Mouse (Mus musculus) layer of hippocampus, adult 11-12 months (tissue): ENCODE measurements around the gene Zbtb38.
A peak's percentile ranks its signal among the peaks of the same experiment; 100 is the strongest.

Source experiments
- DNase-seq: peaks from one replicate; pipeline ENCODE4 v3.0.0; 2022; ENCODE audit warnings: low spot score

The Zbtb38 gene

DNA sequence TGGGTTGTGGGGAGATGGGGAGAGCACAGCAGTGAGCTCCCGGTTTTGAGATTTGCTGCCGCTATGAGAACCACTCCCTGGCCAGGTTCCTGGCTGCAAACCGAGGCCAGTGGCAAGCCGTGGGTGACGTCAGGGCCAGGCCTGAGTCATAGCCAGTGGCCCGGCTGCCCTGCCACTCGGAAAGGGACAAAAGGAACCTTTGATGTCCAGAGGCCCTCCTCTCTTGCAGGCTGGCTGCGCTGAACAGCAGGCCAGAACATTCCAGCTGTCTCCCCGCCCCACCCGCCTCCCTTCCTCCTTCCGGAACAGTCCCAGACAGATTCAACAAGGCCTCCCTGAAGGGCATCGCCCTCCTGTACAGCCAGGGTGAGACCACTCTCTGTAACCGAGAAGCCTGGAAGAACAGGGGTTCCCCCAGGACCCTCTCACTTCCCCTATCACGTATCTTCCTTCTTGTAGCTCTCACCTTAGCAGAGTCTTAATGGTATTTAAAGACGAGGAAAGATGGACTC lies at the start of gene Zbtb38:
Gene Zbtb38 (minus strand): TSS at position 229 of the 512 bp plus-strand sequence.
- DNase-seq = peak; percentile 81

DNA sequence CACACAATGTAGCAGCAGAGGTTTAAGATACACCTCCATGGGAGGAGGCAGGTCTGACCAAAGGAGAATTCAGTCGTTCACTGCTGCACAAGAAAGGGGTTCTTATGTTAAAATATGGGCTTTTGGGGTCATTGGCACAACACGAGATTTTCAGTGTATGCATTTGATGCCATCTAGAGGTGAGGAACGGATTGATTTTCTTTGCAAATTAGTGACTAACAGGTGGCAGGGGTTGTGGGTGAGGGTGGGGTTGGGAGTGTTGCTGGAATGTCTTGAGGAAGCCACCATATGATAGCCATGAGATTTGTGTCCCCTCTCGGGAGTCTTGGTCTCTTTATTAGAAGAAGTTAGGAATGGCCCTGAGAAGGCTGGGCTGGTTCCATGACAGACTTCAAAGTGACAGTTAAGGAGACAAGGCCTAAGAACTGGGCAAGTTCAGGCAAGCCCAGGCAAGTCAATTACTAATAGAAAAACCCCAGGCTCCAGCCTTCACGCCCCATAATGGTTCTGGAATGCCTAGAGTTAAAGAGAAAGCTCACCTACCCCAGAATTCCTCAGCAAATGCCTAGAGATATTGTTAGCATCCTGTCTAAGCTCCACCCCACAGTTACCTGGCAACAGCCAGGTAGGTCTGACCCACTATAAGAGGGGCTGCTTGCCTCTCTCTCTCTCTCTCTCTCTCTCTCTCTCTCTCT lies 47.6 kb upstream of the Zbtb38 start:
- DNase-seq = no peak

- DNase-seq = no peak
Observed at GRCm38 (mm10) chr9:96797311-96797710, 44.7 kb upstream of the Zbtb38 start.

- DNase-seq = peak; percentile 36
Observed at GRCm38 (mm10) chr9:96795399-96795928, 42.8 kb upstream of the Zbtb38 start.

GRCm38 (mm10) chr9:96794601-96795000 lies 42.0 kb upstream of the Zbtb38 start:
- no peak for DNase-seq

DNA sequence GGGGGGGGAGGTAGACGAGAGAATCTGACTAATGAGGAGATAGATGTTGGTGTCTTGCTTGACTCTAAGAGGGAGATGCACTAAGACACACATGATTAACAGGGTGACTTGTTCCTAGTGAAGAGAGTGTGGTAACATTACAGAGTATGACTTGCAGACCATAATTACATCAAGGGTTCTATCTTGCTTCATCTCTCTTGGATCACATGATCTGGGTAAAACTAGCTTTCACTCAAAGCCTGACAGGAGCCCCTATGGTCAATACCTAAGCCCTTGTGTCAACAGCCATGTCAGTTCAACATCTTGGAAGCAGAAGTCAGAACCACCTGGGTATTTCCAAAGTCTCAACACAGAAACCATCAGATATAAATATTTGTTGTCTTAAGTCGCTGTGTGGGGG lies 39.9 kb upstream of the Zbtb38 start:
- DNase-seq = no peak

DNA sequence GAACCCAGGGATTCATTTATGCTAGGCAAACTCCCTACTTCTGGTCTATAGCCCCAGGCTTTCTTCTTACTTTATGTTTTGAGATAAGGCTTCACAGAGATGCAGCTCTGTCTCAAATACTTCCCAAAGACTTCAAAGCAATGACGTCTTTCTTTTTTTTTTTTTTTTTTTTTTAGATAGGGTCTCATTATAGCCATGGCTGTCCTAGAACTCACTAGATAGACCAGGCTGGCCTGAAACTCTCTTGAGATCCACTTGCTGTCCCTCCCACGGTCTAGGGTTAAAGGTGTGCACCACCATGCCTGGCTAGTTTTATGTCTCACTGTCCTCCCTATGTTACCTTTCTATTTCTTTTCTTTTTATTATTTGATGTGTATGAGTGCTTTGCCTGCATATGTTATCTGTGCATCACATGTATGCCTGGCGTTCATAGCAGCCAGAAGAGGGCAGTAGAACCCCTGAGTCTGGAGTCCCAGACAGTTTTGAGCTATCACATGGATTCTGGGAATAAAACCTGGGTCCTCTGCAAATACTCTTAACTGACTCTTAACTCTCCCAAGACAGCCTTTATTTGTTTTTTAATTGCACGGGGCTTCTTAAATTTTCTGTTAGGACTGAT lies 37.9 kb upstream of the Zbtb38 start:
- DNase-seq = no peak

DNA sequence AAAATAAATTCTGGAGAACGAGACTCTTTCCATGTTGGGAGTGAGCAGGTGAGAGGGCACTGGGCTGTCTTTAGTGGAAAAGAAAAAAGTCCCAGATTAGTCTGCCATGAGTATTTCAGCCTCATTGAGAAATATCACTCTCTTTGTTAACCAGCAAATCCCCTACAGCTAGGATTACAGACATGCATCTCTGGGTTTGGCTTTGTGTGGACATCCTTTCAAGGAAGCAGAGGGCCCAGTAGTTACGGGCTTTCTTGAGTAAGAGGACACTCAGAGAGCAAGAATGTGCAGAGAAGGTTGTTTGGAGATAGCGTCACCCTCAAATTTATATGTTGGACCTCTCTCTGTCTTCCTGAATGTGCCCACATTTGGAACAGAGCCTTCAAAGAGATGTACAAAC lies 37.3 kb upstream of the Zbtb38 start:
- no peak for DNase-seq

DNA sequence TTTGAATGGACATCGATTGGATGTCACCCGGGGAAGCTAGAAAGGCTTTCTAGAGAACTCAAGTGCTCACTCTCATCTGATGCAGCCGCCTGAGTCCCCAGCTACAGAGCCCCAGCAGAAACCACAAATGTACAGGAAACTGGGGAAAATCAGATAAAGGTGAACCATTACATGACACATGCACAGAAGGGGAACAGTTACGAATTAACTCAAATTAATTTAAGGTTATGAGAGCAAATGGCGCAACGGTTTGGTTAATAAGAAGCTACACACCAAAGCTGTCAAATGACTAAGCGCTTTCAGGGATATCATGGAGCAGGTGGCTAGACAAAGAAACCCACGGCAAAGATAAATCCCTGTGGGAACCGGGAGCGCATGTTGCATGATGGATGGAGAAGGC lies 35.2 kb upstream of the Zbtb38 start:
- no peak for DNase-seq

DNA sequence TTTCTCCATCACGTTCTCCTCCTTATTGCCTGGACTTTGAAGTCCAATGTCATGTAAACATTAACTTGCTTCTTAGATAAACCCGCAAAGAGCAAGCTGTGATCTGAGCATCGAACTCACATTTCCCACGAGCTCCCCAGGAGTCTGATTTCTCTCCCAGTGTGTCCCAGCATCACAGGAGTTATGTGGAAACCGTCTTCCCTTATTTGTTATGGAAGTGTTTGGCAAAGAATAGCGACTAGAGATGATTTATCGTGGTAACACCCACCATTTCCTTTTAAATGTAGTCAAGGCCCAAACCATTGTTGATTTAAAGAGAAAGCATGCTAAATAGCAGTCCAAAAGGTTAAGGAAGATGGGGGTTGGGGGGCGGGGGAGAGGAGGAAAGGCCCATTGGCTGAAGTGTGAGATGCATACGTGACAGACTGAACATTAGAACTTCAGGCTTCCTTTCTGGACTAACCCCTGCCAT lies 33.3 kb upstream of the Zbtb38 start:
- DNase-seq = no peak

GRCm38 (mm10) chr9:96785187-96785586 lies 32.6 kb upstream of the Zbtb38 start:
- no peak for DNase-seq

DNA sequence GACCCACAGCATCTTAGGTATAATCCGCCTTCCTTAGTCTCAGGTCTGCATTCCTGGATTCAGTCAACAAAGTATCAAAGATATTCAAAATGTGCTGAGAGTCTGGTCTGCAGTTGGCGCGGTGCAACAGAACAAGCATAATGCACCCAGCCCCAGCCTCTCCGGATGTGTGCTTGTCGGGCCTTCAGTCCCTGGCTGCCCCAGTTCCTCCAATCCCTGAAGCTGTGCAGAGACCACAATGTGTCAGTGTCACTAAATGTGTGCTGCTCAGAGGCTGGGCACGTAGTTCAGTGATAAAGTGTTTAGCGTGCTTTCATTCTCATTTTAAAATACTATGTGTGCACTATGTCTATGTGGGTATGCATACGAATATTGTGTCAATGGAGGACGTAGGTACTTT lies 31.0 kb upstream of the Zbtb38 start:
- DNase-seq = no peak

- DNase-seq = no peak
Observed at GRCm38 (mm10) chr9:96783258-96783657, 30.6 kb upstream of the Zbtb38 start.

GRCm38 (mm10) chr9:96782062-96782461 lies 29.4 kb upstream of the Zbtb38 start:
- DNase-seq = no peak

DNA sequence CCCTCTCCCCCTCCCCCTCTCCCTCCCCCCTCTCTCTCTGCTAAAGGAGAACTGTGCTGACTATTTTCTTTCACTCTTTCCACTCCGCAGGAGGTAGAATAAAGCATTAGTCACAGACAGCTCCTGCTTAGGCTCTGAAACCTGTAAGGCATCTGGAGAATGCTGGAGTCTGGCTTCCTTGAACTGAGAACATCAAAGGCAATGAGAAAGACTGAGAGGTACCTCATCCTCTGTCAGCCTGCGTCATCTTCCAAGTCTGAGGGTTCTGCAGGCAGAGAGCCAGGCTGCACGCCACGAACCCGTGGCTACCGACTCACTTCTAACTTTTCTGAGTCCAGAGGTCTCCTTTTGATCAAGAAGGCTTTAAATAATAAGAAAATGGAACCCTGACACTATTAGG lies 20.5 kb upstream of the Zbtb38 start:
- no peak for DNase-seq

DNA sequence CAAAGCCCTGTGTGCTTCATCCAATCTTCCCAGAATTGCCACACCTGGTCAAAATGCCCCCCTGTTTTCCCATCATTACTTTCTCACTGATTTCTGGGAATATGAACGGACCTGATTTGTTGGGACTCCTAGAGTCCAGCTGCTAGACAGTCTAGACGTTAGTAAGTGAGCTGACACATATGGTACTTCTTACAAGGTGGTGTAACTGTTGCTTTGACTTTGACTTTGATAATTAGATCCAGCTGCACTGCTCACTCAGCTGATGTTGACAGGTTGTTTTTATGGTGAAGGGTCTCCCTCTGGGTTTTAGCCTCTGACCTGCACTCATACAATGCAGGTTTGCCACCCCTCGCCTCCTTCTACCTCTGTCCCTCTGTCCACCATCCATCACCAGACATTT lies 17.8 kb upstream of the Zbtb38 start:
- no peak for DNase-seq

GRCm38 (mm10) chr9:96769651-96770050 lies 17.0 kb upstream of the Zbtb38 start:
- DNase-seq = no peak

DNA sequence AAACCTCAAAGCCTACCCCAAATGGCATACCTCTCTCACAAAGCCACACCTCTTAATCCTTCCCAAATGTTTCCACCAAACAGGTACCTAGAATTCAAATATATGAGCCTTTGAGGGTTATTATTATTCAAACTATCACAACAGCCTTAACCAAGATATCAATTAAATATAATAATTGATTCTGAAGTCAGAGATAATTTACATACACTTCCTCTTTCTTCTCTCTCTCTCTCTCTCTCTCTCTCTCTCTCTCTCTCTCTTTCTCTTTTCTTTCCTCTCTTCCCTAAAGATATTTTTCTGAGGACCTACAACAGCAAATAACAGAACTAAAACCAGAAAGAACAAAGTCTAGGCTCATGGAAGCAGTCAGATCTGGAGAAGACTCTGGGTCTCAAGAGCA lies 15.2 kb upstream of the Zbtb38 start:
- no peak for DNase-seq

GRCm38 (mm10) chr9:96766078-96766477 lies 13.4 kb upstream of the Zbtb38 start:
- DNase-seq = no peak

DNA sequence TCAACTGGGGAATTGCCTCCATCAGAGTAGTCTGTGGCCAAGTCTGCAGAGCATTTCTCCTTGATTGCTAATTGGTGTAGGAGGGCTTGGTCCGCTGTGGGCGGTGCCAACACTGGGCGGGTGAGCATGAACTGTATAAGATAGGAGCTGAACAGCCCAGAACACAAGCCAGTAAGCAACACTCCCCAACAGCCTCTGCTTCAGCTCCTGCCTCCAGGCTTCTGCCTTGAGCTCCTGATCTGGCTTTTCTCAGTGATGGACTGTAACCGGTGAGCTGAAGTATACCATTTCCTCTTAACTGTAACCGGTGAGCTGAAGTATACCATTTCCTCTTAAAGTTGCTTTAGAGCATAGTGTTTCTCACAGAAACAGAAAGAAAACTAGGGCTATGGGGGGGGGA lies 12.8 kb upstream of the Zbtb38 start:
- no peak for DNase-seq

- no peak for DNase-seq
Observed at GRCm38 (mm10) chr9:96763847-96764631, 11.4 kb upstream of the Zbtb38 start.

- no peak for DNase-seq
Observed at GRCm38 (mm10) chr9:96763025-96763424, 10.4 kb upstream of the Zbtb38 start.
